Mouse (Mus musculus) liver, adult 10 weeks (tissue): ENCODE data around the gene Mid1ip1. TPM values are rescaled to one million over a fixed set of nuclear protein-coding genes. Genes with fewer than 3 reads are reported as not detected.

ENCODE experiments used
- polyA plus RNA-seq: library from polyadenylated mRNA; stranded (reverse); fragments of 350-450 nt; fragmentation: Illumina TruSeq; extraction: RNeasy Lipid Tissue Mini Kit (QIAGEN cat#74804); gene quantifications from one replicate; pipeline ENCODE4 v1.2.3, GENCODE M21; 2014; ENCODE audit warnings: low read depth, low replicate concordance

Mid1ip1 gene
- polyA plus RNA-seq: 13.2 TPM

DNA sequence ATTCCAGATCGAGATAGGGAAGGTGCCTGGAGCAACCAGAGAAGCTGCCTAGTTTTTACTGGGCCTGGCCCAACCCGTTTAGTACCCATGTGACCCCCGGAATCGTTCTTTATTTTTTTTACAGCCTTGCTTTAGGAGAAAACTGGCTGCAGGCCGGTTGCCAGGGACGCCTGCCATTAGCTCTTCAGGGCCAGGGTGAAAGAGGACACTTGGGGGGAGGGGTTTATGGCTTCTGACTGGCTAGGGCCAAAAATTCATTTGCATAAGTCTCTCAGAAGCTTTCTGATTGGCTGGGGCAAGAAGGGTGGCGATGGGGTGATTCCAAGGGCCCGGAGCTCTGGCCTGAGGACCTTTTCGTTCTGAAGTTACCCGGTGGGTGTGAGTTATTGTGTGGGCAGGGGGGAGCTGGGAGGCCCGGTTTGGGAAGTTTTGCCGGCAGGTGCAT, at the start of gene Mid1ip1:
Gene Mid1ip1, plus strand, starts transcription at position 318 of the 445 bp plus-strand sequence.

Other genes starting within 250 kb of the Mid1ip1 start
- 24.2 TPM for gene Tspan7, start 229.9 kb upstream of the Mid1ip1 start, polyA plus RNA-seq